ENCODE assay signal across 10 mouse cellular contexts in genomic region chr12:25034338-25034953, GRCm38 (mm10). TPM values are rescaled to one million over a fixed set of nuclear protein-coding genes. Genes with fewer than 3 reads are reported as not detected.
DNase-seq lines count a peak whose midpoint lies in the region; ATAC-seq lines count a peak whose summit lies in the region.
"Had no signal": no experiment of that assay in that cellular context is flagged by ENCODE, and none has a peak within 500 bp of the region (broad histone marks: within the 10 kb centered on the region; RNA-seq: fewer than 3 reads in every experiment).

No protein-coding gene starts in this region.

- H3K4me3 ChIP-seq in embryonic facial prominence, embryonic 13.5 days, result no peak overlapping the region
- no peak overlapping the region for H3K4me3 ChIP-seq in hindbrain, embryonic 12.5 days
- no peak overlapping the region for H3K4me3 ChIP-seq in neural tube, embryonic 12.5 days
- H3K4me3 ChIP-seq in liver, embryonic 12.5 days, result no peak overlapping the region
- H3K4me3 ChIP-seq: erythroblast, embryonic 14.5 days had no signal

- no peak for ATAC-seq in embryonic facial prominence, embryonic 13.5 days (ENCODE audit: insufficient number of reproducible peaks, insufficient read depth, low FRiP score, low TSS enrichment, low read depth)
- ATAC-seq in hindbrain, embryonic 12.5 days (ENCODE audit: low FRiP score), result peak; percentile 55
- peak; percentile 59 for ATAC-seq in neural tube, embryonic 12.5 days (ENCODE audit: low FRiP score, low read depth)
- no peak for ATAC-seq in liver, embryonic 12.5 days

- H3K27me3 ChIP-seq in embryonic facial prominence, embryonic 13.5 days, result no peaks in the 10 kb centered on the region
- H3K27me3 ChIP-seq in hindbrain, embryonic 12.5 days, result no peaks in the 10 kb centered on the region
- H3K27me3 ChIP-seq in neural tube, embryonic 12.5 days (replicated peaks), result no peaks in the 10 kb centered on the region
- H3K27me3 ChIP-seq in liver, embryonic 12.5 days (replicated peaks), result no peaks in the 10 kb centered on the region

- whole genome bisulfite sequencing in embryonic facial prominence, embryonic 13.5 days, result 51% methylated on average over 8 of the region's 8 CpGs
- whole genome bisulfite sequencing in hindbrain, embryonic 12.5 days, result 51% methylated on average over 8 of the region's 8 CpGs
- 53% methylated on average over 8 of the region's 8 CpGs for WGBS in neural tube, embryonic 12.5 days
- WGBS in liver, embryonic 12.5 days (ENCODE audit: insufficient replicate concordance), result 84% methylated on average over 8 of the region's 8 CpGs

- peaks cover 24% of the 10 kb centered on the region for H3K36me3 ChIP-seq in embryonic facial prominence, embryonic 13.5 days
- peaks cover 14% of the 10 kb centered on the region; the same call in 1 of the 2 replicates for H3K36me3 ChIP-seq in hindbrain, embryonic 12.5 days
- H3K36me3 ChIP-seq in neural tube, embryonic 12.5 days, result peaks cover 17% of the 10 kb centered on the region
- peaks cover 51% of the 10 kb centered on the region for H3K36me3 ChIP-seq in liver, embryonic 12.5 days

- peak overlapping the region; percentile 64 for H3K27ac ChIP-seq in embryonic facial prominence, embryonic 13.5 days
- peak overlapping the region; percentile 82 for H3K27ac ChIP-seq in hindbrain, embryonic 12.5 days
- peak overlapping the region; percentile 63 for H3K27ac ChIP-seq in neural tube, embryonic 12.5 days
- no peak overlapping the region for H3K27ac ChIP-seq in liver, embryonic 12.5 days

- H3K9ac ChIP-seq in embryonic facial prominence, embryonic 13.5 days, result no peak overlapping the region
- H3K9ac ChIP-seq in hindbrain, embryonic 12.5 days, result no peak overlapping the region; the same call in 1 of the 2 replicates
- H3K9ac ChIP-seq in neural tube, embryonic 12.5 days, result no peak overlapping the region
- no peak overlapping the region for H3K9ac ChIP-seq in liver, embryonic 12.5 days

- peak overlapping the region; percentile 9; the same call in 1 of the 2 replicates for H3K4me2 ChIP-seq in embryonic facial prominence, embryonic 13.5 days
- H3K4me2 ChIP-seq in hindbrain, embryonic 12.5 days (replicated peaks), result 0 out of 2 replicates have a peak overlapping the region, but pooled peaks have one; percentile 6
- 0 out of 2 replicates have a peak overlapping the region, but pooled peaks have one; percentile 17 for H3K4me2 ChIP-seq in neural tube, embryonic 12.5 days (replicated peaks)
- H3K4me2 ChIP-seq in liver, embryonic 12.5 days, result no peak overlapping the region

- peaks cover 11% of the 10 kb centered on the region; the same call in 1 of the 2 replicates for H3K4me1 ChIP-seq in embryonic facial prominence, embryonic 13.5 days
- H3K4me1 ChIP-seq in hindbrain, embryonic 12.5 days, result peaks cover 13% of the 10 kb centered on the region
- H3K4me1 ChIP-seq in neural tube, embryonic 12.5 days, result peaks cover 9% of the 10 kb centered on the region
- no peaks in the 10 kb centered on the region for H3K4me1 ChIP-seq in liver, embryonic 12.5 days

- peak; percentile 59 for DNase-seq in kidney, adult 9 months
- no peak for DNase-seq in kidney, postnatal 4 days
- no peak for DNase-seq in adrenal gland, adult 2 months
- no peak for DNase-seq in urinary bladder, postnatal 36 days (ENCODE audit: low spot score in 2 of 2)
- DNase-seq: right cerebral cortex, postnatal 4 days had no signal

- H3K9me3 ChIP-seq in embryonic facial prominence, embryonic 13.5 days, result no peaks in the 10 kb centered on the region
- H3K9me3 ChIP-seq in hindbrain, embryonic 12.5 days (replicated peaks), result no peaks in the 10 kb centered on the region
- H3K9me3 ChIP-seq in neural tube, embryonic 12.5 days, result no peaks in the 10 kb centered on the region
- H3K9me3 ChIP-seq in liver, embryonic 12.5 days (replicated peaks), result no peaks in the 10 kb centered on the region

RNA-seq across cellular contexts. Expression of gene Kidins220, which starts 59.7 kb away (rescaled TPM):
- polyA plus RNA-seq in embryonic facial prominence, embryonic 13.5 days (2015; fragmentation: Nextera tagmentation; extraction: Ambion mirVana), result 23.9 and 28.6 TPM in 2 replicates
- 103 and 106 TPM in 2 replicates for polyA plus RNA-seq in hindbrain, embryonic 12.5 days (2016; fragmentation: Nextera tagmentation; extraction: Ambion mirVana)
- polyA plus RNA-seq in neural tube, embryonic 12.5 days (2016; fragmentation: Nextera tagmentation; extraction: Ambion mirVana), result 85.2 and 96.4 TPM in 2 replicates
- 100 to 1,000 TPM in 1 of 2 experiments, 10 to 100 TPM in 1; 90.9 to 111 TPM for total RNA-seq in adrenal gland, adult 2 months (2021)
- polyA plus RNA-seq in adrenal gland, adult 2 months (2012; rRNA removed), result 89.9 and 112 TPM in 2 replicates
- polyA plus RNA-seq in liver, embryonic 12.5 days (2016; fragmentation: Nextera tagmentation; extraction: Ambion mirVana), result 12.2 and 13.6 TPM in 2 replicates

Comparison
In these comparisons a context has a peak if more than half of its experiments do, and no peak if none do; other contexts are left out.
1. ATAC-seq: peak in hindbrain, embryonic 12.5 days (single experiment) and neural tube, embryonic 12.5 days (single experiment); none in embryonic facial prominence, embryonic 13.5 days (single experiment) and liver, embryonic 12.5 days (single experiment).